Mouse (Mus musculus): ENCODE results near the gene Tsga10ip.

DNA sequence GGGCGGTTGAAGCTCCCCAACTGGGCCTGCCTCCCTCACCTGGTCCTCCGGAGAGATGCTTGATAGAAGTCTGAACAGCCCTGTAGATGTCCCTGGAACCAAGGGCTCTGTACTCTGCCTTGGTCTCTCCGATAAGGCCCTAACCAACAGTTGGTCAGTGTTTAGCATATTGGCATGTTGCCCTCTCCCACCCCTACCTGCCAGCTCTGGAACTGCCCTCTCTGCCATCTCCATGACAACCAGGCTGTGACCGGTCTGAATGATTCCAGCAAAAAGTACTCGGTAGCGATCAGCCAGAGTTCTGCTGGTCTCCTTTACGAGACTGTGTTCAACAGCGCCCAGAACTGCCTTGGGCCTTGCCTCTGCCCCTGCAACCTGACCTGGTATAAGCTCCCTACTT is at the start of gene Tsga10ip:
- TF ChIP-seq FLI1 (IDR thresholded peaks at IDR 0.05; ENCODE audit: low read length) (no peak), GATA1 (IDR thresholded peaks at IDR 0.05; ENCODE audit: borderline replicate concordance, low read length) (no peak)
